Mouse (Mus musculus): ENCODE measurements around the gene Scamp5. TPM values are rescaled to one million over a fixed set of nuclear protein-coding genes. Genes with fewer than 3 reads are reported as not detected.
A peak's percentile ranks its signal among the peaks of the same experiment; 100 is the strongest.

The Scamp5 gene
- polyA plus RNA-seq, 1 experiment = 76.4 TPM

GRCm38 (mm10) chr9:57437896-57438614 lies 29.8 kb downstream of the Scamp5 start:
- peak; percentile 56 for DNase-seq
- Histone ChIP-seq H3K4me1 (ENCODE audit: control insufficient read depth, insufficient read depth, low read length) (peaks cover 22% of the 10 kb centered on the region), H3K27me3 (replicated peaks; ENCODE audit: control insufficient read depth, insufficient read depth, low read length) (no peaks in the 10 kb centered on the region), H3K27ac (ENCODE audit: insufficient read depth, low read depth, low read length) (peak overlapping the region; percentile 94), H3K36me3 (ENCODE audit: control insufficient read depth, insufficient read depth, low read length) (no peaks in the 10 kb centered on the region; the same call in 1 of the 2 replicates), H3K4me3 (ENCODE audit: insufficient read depth, low read depth, low read length) (no peak overlapping the region)
- TF ChIP-seq POLR2A (IDR thresholded peaks at IDR 0.05; ENCODE audit: low read depth, low read length) (no peak), CTCF (conservative IDR thresholded peaks at IDR 0.05; ENCODE audit: insufficient read depth, insufficient read length, low read depth, low read length) (no peak)
- 51% methylated on average over 10 of the region's 10 CpGs for WGBS

- Histone ChIP-seq H3K27ac (ENCODE audit: insufficient read depth, low read depth, low read length) (no peak overlapping the region), H3K27me3 (replicated peaks; ENCODE audit: control insufficient read depth, insufficient read depth, low read length) (no peaks in the 10 kb centered on the region), H3K36me3 (ENCODE audit: control insufficient read depth, insufficient read depth, low read length) (no peaks in the 10 kb centered on the region; the same call in 1 of the 2 replicates), H3K4me3 (ENCODE audit: insufficient read depth, low read depth, low read length) (no peak overlapping the region), H3K4me1 (ENCODE audit: control insufficient read depth, insufficient read depth, low read length) (peaks cover 30% of the 10 kb centered on the region)
- TF ChIP-seq CTCF (conservative IDR thresholded peaks at IDR 0.05; ENCODE audit: insufficient read depth, insufficient read length, low read depth, low read length) (no peak), POLR2A (IDR thresholded peaks at IDR 0.05; ENCODE audit: low read depth, low read length) (no peak)
- no peak for DNase-seq
- 85% methylated on average over 5 of the region's 5 CpGs for WGBS
Observed at GRCm38 (mm10) chr9:57436166-57436565, 31.7 kb downstream of the Scamp5 start.

GRCm38 (mm10) chr9:57434405-57435165 lies 33.3 kb downstream of the Scamp5 start:
- WGBS = 93% methylated on average over 11 of the region's 11 CpGs
- Histone ChIP-seq H3K4me1 (ENCODE audit: control insufficient read depth, insufficient read depth, low read length) (peaks cover 30% of the 10 kb centered on the region), H3K27me3 (replicated peaks; ENCODE audit: control insufficient read depth, insufficient read depth, low read length) (no peaks in the 10 kb centered on the region), H3K27ac (ENCODE audit: insufficient read depth, low read depth, low read length) (no peak overlapping the region), H3K36me3 (ENCODE audit: control insufficient read depth, insufficient read depth, low read length) (no peaks in the 10 kb centered on the region; the same call in 1 of the 2 replicates), H3K4me3 (ENCODE audit: insufficient read depth, low read depth, low read length) (no peak overlapping the region)
- TF ChIP-seq POLR2A (IDR thresholded peaks at IDR 0.05; ENCODE audit: low read depth, low read length) (no peak), CTCF (conservative IDR thresholded peaks at IDR 0.05; ENCODE audit: insufficient read depth, insufficient read length, low read depth, low read length) (no peak)
- no peak for DNase-seq

DNA sequence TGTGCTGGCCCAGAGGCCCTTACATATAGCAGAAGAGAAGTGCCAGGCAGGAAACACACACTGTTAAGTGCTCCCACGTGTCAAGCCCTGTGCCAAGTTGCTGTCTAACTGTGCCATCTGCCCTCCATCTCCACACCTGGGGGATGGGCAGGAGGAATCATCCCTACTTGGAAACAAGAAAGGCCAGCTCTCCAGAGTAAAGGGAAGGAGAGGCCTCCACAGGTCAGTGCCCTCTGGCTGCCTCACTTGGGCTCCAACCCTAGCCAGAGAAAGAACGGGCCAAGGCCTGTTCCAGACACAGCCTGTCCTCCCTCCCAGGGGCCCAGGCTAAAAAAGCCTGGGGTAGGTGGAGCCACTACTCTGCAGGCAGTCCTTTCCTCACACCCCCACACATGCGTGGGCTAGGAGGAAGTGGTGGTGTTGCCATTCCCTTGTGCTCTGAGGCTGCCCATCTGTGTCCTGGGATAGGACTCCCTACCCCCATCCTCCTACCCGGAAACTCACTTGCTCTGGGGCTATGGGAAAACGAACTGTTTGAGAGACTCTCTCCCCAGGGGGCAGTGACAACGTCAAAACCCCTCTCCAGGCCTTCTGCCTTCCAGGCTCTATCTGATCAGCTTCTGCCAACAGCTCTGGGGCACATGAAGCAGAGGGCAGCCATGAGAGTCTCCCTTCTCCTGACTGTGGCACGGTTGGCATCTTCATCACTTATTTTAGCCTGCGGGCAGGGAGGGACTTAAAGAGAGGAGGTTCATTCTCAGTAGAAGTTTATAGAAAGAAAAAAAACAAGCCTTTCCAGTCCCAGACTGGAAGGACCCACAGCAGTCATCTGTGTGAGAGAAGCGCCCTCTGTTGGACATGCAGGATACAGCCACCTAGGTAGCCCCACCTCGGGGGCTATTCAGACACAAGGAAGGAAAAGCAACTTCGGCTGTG lies 34.5 kb downstream of the Scamp5 start:
- peak; percentile 82 for DNase-seq
- Histone ChIP-seq H3K27me3 (replicated peaks; ENCODE audit: control insufficient read depth, insufficient read depth, low read length) (no peaks in the 10 kb centered on the region), H3K27ac (ENCODE audit: insufficient read depth, low read depth, low read length) (peak overlapping the region; percentile 75), H3K4me1 (ENCODE audit: control insufficient read depth, insufficient read depth, low read length) (peaks cover 23% of the 10 kb centered on the region; the same call in 1 of the 2 replicates), H3K4me3 (ENCODE audit: insufficient read depth, low read depth, low read length) (no peak overlapping the region), H3K36me3 (ENCODE audit: control insufficient read depth, insufficient read depth, low read length) (no peaks in the 10 kb centered on the region; the same call in 1 of the 2 replicates)
- WGBS = 5% methylated on average over 11 of the region's 11 CpGs
- no peak for TF ChIP-seq POLR2A (IDR thresholded peaks at IDR 0.05; ENCODE audit: low read depth, low read length)
- TF ChIP-seq CTCF (conservative IDR thresholded peaks at IDR 0.05; ENCODE audit: insufficient read depth, insufficient read length, low read depth, low read length) = peak; percentile 85

DNA sequence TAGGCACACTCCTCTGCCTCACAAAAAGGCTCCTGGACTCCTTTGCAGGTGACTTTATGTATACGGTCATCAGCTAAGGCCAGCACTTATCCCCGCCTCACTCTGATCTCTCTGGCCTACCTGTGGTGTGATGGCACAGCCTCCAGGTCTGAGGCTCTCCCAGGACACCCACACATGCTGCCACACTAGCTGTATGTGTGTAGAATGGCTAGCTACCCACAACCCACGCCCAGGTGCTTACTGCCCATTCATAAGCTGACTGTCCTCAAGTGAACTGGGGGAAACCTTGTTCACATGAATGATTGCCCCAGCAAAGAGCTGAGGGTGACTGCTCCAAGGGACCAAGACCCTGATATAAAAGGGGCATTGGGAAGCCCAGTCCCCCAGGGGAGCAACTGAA lies 35.4 kb downstream of the Scamp5 start:
- Histone ChIP-seq H3K4me3 (ENCODE audit: insufficient read depth, low read depth, low read length) (no peak overlapping the region), H3K27me3 (replicated peaks; ENCODE audit: control insufficient read depth, insufficient read depth, low read length) (no peaks in the 10 kb centered on the region), H3K27ac (ENCODE audit: insufficient read depth, low read depth, low read length) (0 out of 2 replicates have a peak overlapping the region, but pooled peaks have one; percentile 75), H3K4me1 (ENCODE audit: control insufficient read depth, insufficient read depth, low read length) (peaks cover 17% of the 10 kb centered on the region; the same call in 1 of the 2 replicates), H3K36me3 (ENCODE audit: control insufficient read depth, insufficient read depth, low read length) (no peaks in the 10 kb centered on the region; the same call in 1 of the 2 replicates)
- no peak for TF ChIP-seq CTCF (conservative IDR thresholded peaks at IDR 0.05; ENCODE audit: insufficient read depth, insufficient read length, low read depth, low read length)
- TF ChIP-seq POLR2A (IDR thresholded peaks at IDR 0.05; ENCODE audit: low read depth, low read length) = no peak
- DNase-seq = no peak
- WGBS = 92% methylated on average over 3 of the region's 3 CpGs

DNA sequence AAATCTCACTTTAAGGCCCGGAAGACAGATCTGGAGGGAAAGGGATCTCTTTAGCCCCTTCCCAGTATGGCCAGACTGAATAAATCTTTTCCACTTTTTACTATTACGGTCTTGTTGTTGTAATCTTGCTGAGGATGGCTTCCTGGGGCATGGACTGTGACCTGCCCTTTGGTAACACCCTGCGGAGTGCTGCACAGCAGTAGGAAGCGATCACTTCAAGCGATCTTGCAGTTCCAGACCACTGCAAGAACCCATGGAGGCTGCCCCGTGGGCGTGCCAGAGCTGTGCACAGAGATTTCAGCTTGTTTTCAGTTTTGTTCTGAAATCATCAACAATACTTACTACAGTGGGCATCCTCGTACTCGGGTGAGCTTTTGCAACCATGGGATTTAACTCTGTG lies 36.7 kb downstream of the Scamp5 start:
- TF ChIP-seq CTCF (conservative IDR thresholded peaks at IDR 0.05; ENCODE audit: insufficient read depth, insufficient read length, low read depth, low read length) = no peak
- TF ChIP-seq POLR2A (IDR thresholded peaks at IDR 0.05; ENCODE audit: low read depth, low read length) = no peak
- peaks cover 15% of the 10 kb centered on the region; the same call in 1 of the 2 replicates for H3K4me1 ChIP-seq (ENCODE audit: control insufficient read depth, insufficient read depth, low read length)
- peak; percentile 65 for DNase-seq
- no peaks in the 10 kb centered on the region for H3K36me3 ChIP-seq (ENCODE audit: control insufficient read depth, insufficient read depth, low read length)
- 32% methylated on average over 9 of the region's 9 CpGs for WGBS
- H3K4me3 ChIP-seq (ENCODE audit: insufficient read depth, low read depth, low read length) = no peak overlapping the region
- no peak overlapping the region for H3K27ac ChIP-seq (ENCODE audit: insufficient read depth, low read depth, low read length)
- H3K27me3 ChIP-seq (replicated peaks; ENCODE audit: control insufficient read depth, insufficient read depth, low read length) = no peaks in the 10 kb centered on the region

Measured in kidney, adult 2 months (tissue).